Mouse (Mus musculus) intestine, embryonic 15.5 days (tissue): Measurements from ENCODE around the gene Cdk8. TPM values are rescaled to one million over a fixed set of nuclear protein-coding genes. Genes with fewer than 3 reads are reported as not detected.

Experiments used
- ATAC-seq: fragments of 200-750 bp; cut with Nextera tagmentation; 2 replicates; pipeline ENCODE4 v1.8.0; 2017; ENCODE audit warnings: moderate TSS enrichment, moderate library complexity
- H3K27ac ChIP-seq: fragments of 300-500 bp; sonication (generic); 2 replicates; pipeline ENCODE4 v1.5.1; 2015; ENCODE audit warnings: mild to moderate bottlenecking, inconsistent platforms
- H3K27me3 ChIP-seq: fragments of 300-500 bp; sonication (generic); replicated peaks from 2 replicates; pipeline ENCODE4 v1.6.1; 2015; ENCODE audit warnings: inconsistent platforms
- H3K36me3 ChIP-seq: fragments of 300-500 bp; sonication (generic); 2 replicates; pipeline ENCODE4 v1.6.1; 2015; ENCODE audit warnings: inconsistent platforms
- H3K4me1 ChIP-seq: fragments of 300-500 bp; sonication (generic); replicated peaks from 2 replicates; pipeline ENCODE4 v1.6.1; 2015; ENCODE audit warnings: inconsistent platforms
- H3K4me2 ChIP-seq: fragments of 300-500 bp; sonication (generic); replicated peaks from 2 replicates; pipeline ENCODE4 v1.6.1; 2015; ENCODE audit warnings: mild to moderate bottlenecking, inconsistent platforms
- H3K4me3 ChIP-seq: fragments of 300-500 bp; sonication (generic); replicated peaks from 2 replicates; pipeline ENCODE4 v1.5.1; 2015; ENCODE audit warnings: inconsistent platforms
- H3K9ac ChIP-seq: fragments of 300-500 bp; sonication (generic); 2 replicates; pipeline ENCODE4 v1.6.1; 2015; ENCODE audit warnings: inconsistent platforms
- H3K9me3 ChIP-seq: fragments of 300-500 bp; sonication (generic); 2 replicates; pipeline ENCODE4 v1.6.1; 2016; ENCODE audit warnings: inconsistent platforms
- WGBS: fragments of 180-500 bp; shearing (Covaris S2); methylation state at CpG from one replicate; pipeline ENCODE4 v1.1.7; 2015; 5-methylcytosine and 5-hydroxymethylcytosine counted together
- polyA plus RNA-seq: library from polyadenylated mRNA; unstranded; fragments of >200 nt; fragmentation: Nextera tagmentation; extraction: Ambion mirVana; gene quantifications from 2 replicates; pipeline ENCODE4 v1.2.1, GENCODE M21; 2015

Gene Cdk8
- polyA plus RNA-seq, 1 experiment from 2014 or later: 20.3 TPM

GRCm38 (mm10) chr5:146240771-146241170, 9.7 kb downstream of the Cdk8 start:
- ATAC-seq: no peak
- Histone ChIP-seq H3K27me3 (no peaks in the 10 kb centered on the region), H3K9me3 (no peaks in the 10 kb centered on the region), H3K9ac (no peak overlapping the region), H3K4me3 (no peak overlapping the region), H3K4me1 (peaks cover 8% of the 10 kb centered on the region; the same call in 1 of the 2 replicates), H3K4me2 (no peak overlapping the region), H3K27ac (no peak overlapping the region), H3K36me3 (0 out of 2 replicates have a peak, but pooled peaks cover 3% of the 10 kb centered on the region)
- 88% methylated on average over 2 of the region's 2 CpGs for WGBS

- Histone ChIP-seq H3K27me3 (no peaks in the 10 kb centered on the region), H3K4me3 (no peak overlapping the region), H3K4me2 (no peak overlapping the region), H3K4me1 (peaks cover 8% of the 10 kb centered on the region; the same call in 1 of the 2 replicates), H3K9me3 (no peaks in the 10 kb centered on the region), H3K9ac (no peak overlapping the region), H3K36me3 (0 out of 2 replicates have a peak, but pooled peaks cover 3% of the 10 kb centered on the region), H3K27ac (no peak overlapping the region)
- ATAC-seq: no peak
- 88% methylated on average over 3 of the region's 3 CpGs for WGBS
Measured at GRCm38 (mm10) chr5:146241202-146241601, 10.2 kb downstream of the Cdk8 start.

- H3K27ac ChIP-seq: no peak overlapping the region
- ATAC-seq: no peak
- WGBS: 93% methylated on average over 4 of the region's 4 CpGs
- no peak overlapping the region for H3K4me2 ChIP-seq
- H3K36me3 ChIP-seq: no peaks in the 10 kb centered on the region
- H3K27me3 ChIP-seq: no peaks in the 10 kb centered on the region
- H3K9me3 ChIP-seq: no peaks in the 10 kb centered on the region
- no peak overlapping the region for H3K9ac ChIP-seq
- H3K4me3 ChIP-seq: no peak overlapping the region
- H3K4me1 ChIP-seq: 0 out of 2 replicates have a peak, but pooled peaks cover 8% of the 10 kb centered on the region
Measured at GRCm38 (mm10) chr5:146245193-146245592, 14.2 kb downstream of the Cdk8 start.

DNA sequence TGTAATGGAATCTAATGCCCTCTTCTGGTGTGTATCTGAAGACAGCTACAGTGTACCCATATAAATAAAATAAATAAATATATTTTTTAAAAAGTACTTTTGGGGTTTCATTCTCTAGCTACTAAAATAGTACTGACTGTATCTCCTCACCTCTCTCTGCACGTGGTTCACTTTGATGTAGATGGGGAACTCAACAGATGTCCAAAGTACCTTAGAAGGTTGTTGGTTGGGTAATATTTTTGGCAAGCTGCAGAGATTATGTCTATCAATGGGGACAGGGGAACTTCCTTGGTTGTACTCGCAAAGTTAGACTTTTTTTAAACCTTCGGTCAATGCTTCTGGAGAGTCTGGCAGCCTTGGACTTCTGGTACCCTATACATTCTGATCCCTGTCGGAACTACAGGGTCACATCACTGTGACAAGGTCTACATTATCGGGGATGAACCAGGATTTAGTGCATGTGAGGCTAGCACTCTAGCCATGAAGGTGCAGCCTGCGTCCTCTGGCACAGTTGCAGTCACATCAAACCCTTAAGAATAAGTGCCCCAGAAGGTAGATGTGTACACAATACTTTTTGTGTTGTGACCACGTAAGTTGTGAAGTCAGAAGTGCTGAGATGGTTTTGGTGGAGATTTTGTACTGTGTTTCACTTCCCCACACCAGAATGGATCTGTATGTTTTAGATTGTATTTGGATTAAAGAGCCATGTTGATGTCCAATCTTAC, 14.8 kb downstream of the Cdk8 start:
- Histone ChIP-seq H3K27ac (no peak overlapping the region), H3K4me3 (no peak overlapping the region), H3K9ac (no peak overlapping the region), H3K36me3 (no peaks in the 10 kb centered on the region), H3K4me2 (no peak overlapping the region), H3K27me3 (no peaks in the 10 kb centered on the region), H3K9me3 (no peaks in the 10 kb centered on the region), H3K4me1 (0 out of 2 replicates have a peak, but pooled peaks cover 8% of the 10 kb centered on the region)
- 89% methylated on average over 7 of the region's 7 CpGs for WGBS
- no peak for ATAC-seq

- Histone ChIP-seq H3K9ac (no peak overlapping the region), H3K27ac (no peak overlapping the region), H3K36me3 (no peaks in the 10 kb centered on the region), H3K4me1 (0 out of 2 replicates have a peak, but pooled peaks cover 8% of the 10 kb centered on the region), H3K27me3 (no peaks in the 10 kb centered on the region), H3K9me3 (no peaks in the 10 kb centered on the region), H3K4me3 (no peak overlapping the region), H3K4me2 (no peak overlapping the region)
- 95% methylated on average over 1 of the region's 1 CpGs for WGBS
- no peak for ATAC-seq
Measured at GRCm38 (mm10) chr5:146246386-146246785, 15.4 kb downstream of the Cdk8 start.

- H3K9me3 ChIP-seq: no peaks in the 10 kb centered on the region
- no peaks in the 10 kb centered on the region for H3K27me3 ChIP-seq
- H3K4me1 ChIP-seq: 0 out of 2 replicates have a peak, but pooled peaks cover 8% of the 10 kb centered on the region
- no peak overlapping the region for H3K4me2 ChIP-seq
- ATAC-seq: no peak
- H3K36me3 ChIP-seq: no peaks in the 10 kb centered on the region
- H3K9ac ChIP-seq: no peak overlapping the region
- no peak overlapping the region for H3K27ac ChIP-seq
- no peak overlapping the region for H3K4me3 ChIP-seq
- WGBS: 64% methylated on average over 5 of the region's 5 CpGs
Measured at GRCm38 (mm10) chr5:146247709-146248108, 16.7 kb downstream of the Cdk8 start.

- Histone ChIP-seq H3K4me3 (no peak overlapping the region), H3K36me3 (no peaks in the 10 kb centered on the region), H3K27me3 (no peaks in the 10 kb centered on the region), H3K4me2 (no peak overlapping the region), H3K27ac (no peak overlapping the region), H3K4me1 (0 out of 2 replicates have a peak, but pooled peaks cover 4% of the 10 kb centered on the region), H3K9ac (no peak overlapping the region), H3K9me3 (no peaks in the 10 kb centered on the region)
- ATAC-seq: no peak
- WGBS: 73% methylated on average over 10 of the region's 10 CpGs
Measured at GRCm38 (mm10) chr5:146248746-146249145, 17.7 kb downstream of the Cdk8 start.

GRCm38 (mm10) chr5:146250369-146251075, 19.5 kb downstream of the Cdk8 start:
- Histone ChIP-seq H3K4me3 (no peak overlapping the region), H3K27ac (peak overlapping the region; percentile 7; the same call in 1 of the 2 replicates), H3K9me3 (no peaks in the 10 kb centered on the region), H3K4me1 (0 out of 2 replicates have a peak, but pooled peaks cover 7% of the 10 kb centered on the region), H3K9ac (no peak overlapping the region), H3K27me3 (no peaks in the 10 kb centered on the region), H3K4me2 (0 out of 2 replicates have a peak overlapping the region, but pooled peaks have one; percentile 7), H3K36me3 (no peaks in the 10 kb centered on the region)
- peak; percentile 86 for ATAC-seq
- 64% methylated on average over 12 of the region's 12 CpGs for WGBS

DNA sequence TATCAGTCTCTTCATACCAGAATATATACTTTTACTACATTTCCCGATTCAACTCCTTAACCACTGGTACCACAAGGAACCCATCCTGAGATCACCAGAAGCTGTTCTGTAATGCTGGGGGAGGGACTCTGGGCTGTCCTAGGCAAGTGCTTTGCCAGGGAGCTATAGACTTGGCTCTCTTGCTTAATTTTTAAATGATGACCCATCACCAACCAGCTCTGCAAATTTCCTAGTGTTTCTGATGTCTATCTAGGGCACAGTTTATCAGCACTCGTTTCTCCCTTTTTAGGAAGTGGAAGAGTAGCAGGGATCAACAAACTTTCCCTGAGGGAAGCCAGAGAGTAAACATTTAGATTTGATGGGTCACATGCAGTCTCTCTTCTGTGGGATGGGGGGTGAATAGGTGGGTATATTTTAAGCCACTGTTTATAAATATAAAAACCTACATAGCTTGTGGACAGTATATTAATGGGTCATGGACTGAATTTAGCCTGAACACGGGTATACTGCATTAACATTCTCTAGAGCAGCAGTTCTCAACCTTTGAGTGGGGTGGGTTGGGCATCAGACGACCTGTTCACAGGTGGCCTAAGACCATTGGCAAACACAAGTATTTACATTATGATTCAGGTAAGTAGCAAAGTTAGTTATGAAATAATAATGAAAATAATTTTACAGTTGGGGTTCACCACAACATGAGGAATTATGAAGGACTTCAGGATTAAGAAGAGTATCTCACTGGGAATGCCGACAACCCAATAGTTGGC, 20.8 kb downstream of the Cdk8 start:
- H3K9me3 ChIP-seq: no peaks in the 10 kb centered on the region
- ATAC-seq: peak; percentile 26
- no peak overlapping the region for H3K9ac ChIP-seq
- peak overlapping the region; percentile 9; the same call in 1 of the 2 replicates for H3K27ac ChIP-seq
- no peak overlapping the region for H3K4me3 ChIP-seq
- no peak overlapping the region for H3K4me2 ChIP-seq
- H3K36me3 ChIP-seq: no peaks in the 10 kb centered on the region
- H3K27me3 ChIP-seq: no peaks in the 10 kb centered on the region
- 52% methylated on average over 5 of the region's 5 CpGs for WGBS
- 0 out of 2 replicates have a peak, but pooled peaks cover 7% of the 10 kb centered on the region for H3K4me1 ChIP-seq

- Histone ChIP-seq H3K9me3 (no peaks in the 10 kb centered on the region), H3K36me3 (no peaks in the 10 kb centered on the region), H3K9ac (no peak overlapping the region), H3K4me3 (no peak overlapping the region), H3K27ac (no peak overlapping the region), H3K4me1 (0 out of 2 replicates have a peak, but pooled peaks cover 7% of the 10 kb centered on the region), H3K4me2 (no peak overlapping the region), H3K27me3 (no peaks in the 10 kb centered on the region)
- 75% methylated on average over 5 of the region's 5 CpGs for WGBS
- no peak for ATAC-seq
Measured at GRCm38 (mm10) chr5:146253644-146254043, 22.6 kb downstream of the Cdk8 start.

GRCm38 (mm10) chr5:146260003-146260402, 29.0 kb downstream of the Cdk8 start:
- WGBS: 54% methylated on average over 9 of the region's 9 CpGs
- Histone ChIP-seq H3K9me3 (no peaks in the 10 kb centered on the region), H3K36me3 (0 out of 2 replicates have a peak, but pooled peaks cover 3% of the 10 kb centered on the region), H3K9ac (no peak overlapping the region), H3K27ac (no peak overlapping the region), H3K4me2 (no peak overlapping the region), H3K4me3 (no peak overlapping the region), H3K27me3 (no peaks in the 10 kb centered on the region), H3K4me1 (no peaks in the 10 kb centered on the region)
- no peak for ATAC-seq
